Mouse (Mus musculus): ENCODE results near the gene Gm11032. TPM values are rescaled to one million over a fixed set of nuclear protein-coding genes. Genes with fewer than 3 reads are reported as not detected.
"Not testable (repeated sequence)": the region's sequence is repeated elsewhere in the genome, so short reads cannot be mapped to it uniquely, and the experiment has no call there.

Gene Gm11032
- total RNA-seq (2021): not detected
- long read RNA-seq: 0 reads

- DNase-seq (ENCODE audit: low spot score in 2 of 2): no peak
These were observed at the start of gene Gm11032 for GRCm38 (mm10) chr11:4620017-4620485. Gene Gm11032 (plus strand): TSS chr11:4620067.

- no peak for DNase-seq (ENCODE audit: low spot score in 2 of 2)
These were observed 48.4 kb upstream of the Gm11032 start for GRCm38 (mm10) chr11:4571491-4571901.

GRCm38 (mm10) chr11:4576090-4576732 is 43.7 kb upstream of the Gm11032 start:
- not testable (repeated sequence) for DNase-seq (ENCODE audit: low spot score in 2 of 2)

- DNase-seq (ENCODE audit: low spot score in 2 of 2): no peak
These were observed 42.8 kb upstream of the Gm11032 start for GRCm38 (mm10) chr11:4577079-4577478.

- DNase-seq (ENCODE audit: low spot score in 2 of 2): no peak
These were observed 41.2 kb upstream of the Gm11032 start for GRCm38 (mm10) chr11:4578682-4579081.

- no peak for DNase-seq (ENCODE audit: low spot score in 2 of 2)
These were observed 28.1 kb upstream of the Gm11032 start for GRCm38 (mm10) chr11:4591811-4592210.

DNA sequence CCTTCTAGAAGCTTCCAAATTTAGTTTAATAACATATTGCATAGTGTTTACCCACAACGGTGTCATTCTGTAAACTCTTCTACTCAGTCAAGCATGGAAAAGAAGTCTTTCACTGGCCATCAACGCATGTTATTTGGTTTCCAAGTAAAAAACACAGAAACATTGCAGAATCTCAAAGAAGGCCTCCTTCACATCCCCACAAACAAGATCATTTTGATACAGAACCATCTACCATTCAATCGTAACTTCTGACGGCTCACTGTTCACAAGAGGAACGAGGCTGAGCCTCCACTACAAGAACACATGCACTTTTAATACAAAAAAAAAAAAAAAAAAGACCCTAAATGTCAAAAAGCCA is 26.4 kb upstream of the Gm11032 start:
- DNase-seq (ENCODE audit: low spot score in 2 of 2): no peak

DNA sequence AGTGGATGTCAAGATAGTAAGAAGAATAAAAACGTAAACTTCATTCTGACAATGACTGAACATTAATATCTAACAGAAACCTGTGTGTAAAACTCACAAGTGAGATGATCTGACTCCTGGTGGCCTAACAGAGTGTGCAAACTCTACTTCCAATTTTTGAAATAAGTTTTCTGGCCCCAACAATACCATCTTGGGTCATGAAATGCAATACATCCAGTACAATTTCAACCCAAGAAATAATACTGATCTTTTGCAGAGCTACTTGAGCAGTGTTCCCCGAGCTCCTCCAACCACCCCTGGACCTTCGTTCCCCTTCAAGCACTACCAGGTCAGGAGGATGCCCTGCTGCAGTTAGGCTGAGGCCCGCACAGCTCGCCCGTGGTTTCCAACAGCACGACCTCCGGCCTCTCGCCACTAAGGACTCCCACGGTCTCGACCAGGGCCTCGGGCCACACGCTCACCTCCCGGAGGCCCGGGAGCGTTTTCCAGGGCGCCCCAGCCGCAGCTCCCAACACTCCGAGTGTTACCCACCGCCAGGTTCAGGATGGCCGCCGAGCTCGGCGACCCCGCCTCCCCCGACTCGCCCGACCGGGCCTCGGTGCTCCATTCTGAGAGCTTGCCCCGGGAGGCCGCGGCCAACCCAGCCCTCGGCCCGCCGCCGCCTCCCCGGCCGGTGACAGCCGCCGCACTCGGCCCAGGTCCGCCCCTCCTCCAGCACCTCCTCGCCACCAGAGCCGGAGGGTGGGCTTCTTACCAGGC is 25.8 kb upstream of the Gm11032 start:
- no peak for DNase-seq (ENCODE audit: low spot score in 2 of 2)

- DNase-seq (ENCODE audit: low spot score in 2 of 2): peak; percentile 88 to 93
These were observed 25.0 kb upstream of the Gm11032 start, which contains the start of gene Mtmr3 for GRCm38 (mm10) chr11:4594608-4595500. Gene Mtmr3 (minus strand): TSS chr11:4594863.

DNA sequence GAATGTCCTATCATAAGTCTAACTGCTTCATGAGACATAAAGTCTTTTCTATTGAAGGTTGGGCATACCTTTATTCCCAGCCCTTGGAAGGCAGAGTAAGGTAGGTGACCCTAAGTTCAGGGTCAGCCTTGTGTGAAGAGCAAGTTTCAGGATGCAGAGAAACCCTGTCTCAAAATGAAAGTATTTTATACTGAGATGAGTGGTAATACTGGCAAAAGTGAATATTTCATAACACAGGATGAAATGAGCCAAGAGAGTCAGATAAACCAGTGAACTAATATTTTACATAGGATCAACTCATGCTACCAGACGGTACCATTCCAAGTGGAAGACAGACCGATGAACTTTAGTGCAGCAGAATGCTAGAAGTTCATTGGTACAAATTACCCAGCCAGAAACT is 21.5 kb upstream of the Gm11032 start:
- no peak for DNase-seq (ENCODE audit: low spot score in 2 of 2)

GRCm38 (mm10) chr11:4599916-4600315 is 20.0 kb upstream of the Gm11032 start:
- DNase-seq (ENCODE audit: low spot score in 2 of 2): no peak

DNA sequence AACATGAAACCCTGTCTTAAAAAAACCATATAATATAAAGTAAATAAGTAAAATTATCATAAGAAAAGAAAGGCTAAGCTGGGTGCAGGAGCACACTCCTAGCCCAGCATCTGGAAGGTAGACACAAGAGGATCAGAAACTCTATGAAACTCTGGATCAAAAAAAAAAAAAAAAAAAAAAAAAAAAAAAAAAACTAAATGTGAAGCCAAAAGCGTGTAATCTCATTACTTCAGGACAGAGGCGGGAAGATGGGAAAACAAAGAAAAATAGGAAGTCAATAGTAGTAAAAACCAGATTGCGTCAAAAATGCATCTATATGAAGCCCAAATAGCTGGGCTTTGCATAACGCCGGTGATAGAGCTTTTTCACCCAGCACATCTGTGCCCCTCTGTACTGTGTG is 18.0 kb upstream of the Gm11032 start:
- DNase-seq (ENCODE audit: low spot score in 2 of 2): no peak

DNA sequence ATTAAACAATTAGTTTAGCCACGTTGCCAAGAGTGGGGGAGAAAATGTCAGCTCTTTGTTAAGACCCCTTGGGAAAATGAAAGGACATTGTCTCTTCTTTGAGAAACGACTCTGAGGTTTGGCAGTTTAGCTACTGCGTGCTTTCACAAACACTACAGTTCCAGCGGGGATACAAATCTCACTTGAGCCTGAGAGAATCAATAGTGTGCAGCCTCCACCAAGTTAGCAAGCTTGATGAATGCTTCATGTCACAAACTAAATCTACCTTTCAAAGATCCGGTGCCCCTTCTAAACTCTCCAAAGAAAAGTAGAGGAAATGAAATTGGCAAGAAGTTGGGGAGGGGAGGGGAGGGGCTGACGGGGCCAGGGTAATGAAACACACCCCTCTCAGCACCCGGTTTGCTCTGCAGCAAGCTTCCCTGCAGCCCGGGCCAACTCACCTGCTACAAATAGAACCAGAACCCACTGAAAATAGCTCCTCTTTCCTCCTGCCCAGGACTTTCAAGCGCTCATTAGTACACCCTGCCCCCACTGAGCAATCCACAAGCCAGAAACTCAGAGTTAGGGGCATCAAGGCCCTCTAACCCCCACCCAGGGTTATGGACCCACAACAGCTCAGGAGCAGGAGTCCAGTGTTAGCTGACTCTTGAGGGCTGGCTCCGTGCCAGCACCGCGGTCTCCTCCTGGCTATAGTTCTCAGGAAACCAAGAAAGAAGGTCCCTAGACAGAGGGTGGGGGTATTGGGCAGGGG is 17.0 kb upstream of the Gm11032 start:
- DNase-seq (ENCODE audit: low spot score in 2 of 2): no peak

DNA sequence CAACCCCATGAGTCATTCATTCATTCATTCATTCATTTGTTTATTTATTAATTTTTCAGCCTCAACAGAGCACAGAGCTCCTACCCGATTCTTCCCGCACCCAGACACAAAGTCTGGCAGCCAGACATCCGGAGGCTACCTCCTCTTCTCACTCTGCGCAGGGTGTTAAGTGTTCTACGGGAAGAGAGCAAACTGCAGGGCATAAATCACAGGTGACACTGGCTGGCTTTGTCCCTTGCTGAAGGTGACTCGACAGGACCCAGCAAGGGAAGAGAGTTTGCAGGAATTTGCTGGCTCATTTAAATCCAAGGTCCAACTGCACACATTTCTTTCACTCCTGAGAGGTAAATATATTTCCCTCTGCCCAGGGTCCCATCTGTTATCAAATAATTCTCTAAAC is 15.4 kb upstream of the Gm11032 start:
- DNase-seq (ENCODE audit: low spot score in 2 of 2): no peak

- DNase-seq (ENCODE audit: low spot score in 2 of 2): no peak
These were observed 14.5 kb upstream of the Gm11032 start for GRCm38 (mm10) chr11:4605414-4605813.

- no peak for DNase-seq (ENCODE audit: low spot score in 2 of 2)
These were observed 13.3 kb upstream of the Gm11032 start for GRCm38 (mm10) chr11:4606541-4606940.

DNA sequence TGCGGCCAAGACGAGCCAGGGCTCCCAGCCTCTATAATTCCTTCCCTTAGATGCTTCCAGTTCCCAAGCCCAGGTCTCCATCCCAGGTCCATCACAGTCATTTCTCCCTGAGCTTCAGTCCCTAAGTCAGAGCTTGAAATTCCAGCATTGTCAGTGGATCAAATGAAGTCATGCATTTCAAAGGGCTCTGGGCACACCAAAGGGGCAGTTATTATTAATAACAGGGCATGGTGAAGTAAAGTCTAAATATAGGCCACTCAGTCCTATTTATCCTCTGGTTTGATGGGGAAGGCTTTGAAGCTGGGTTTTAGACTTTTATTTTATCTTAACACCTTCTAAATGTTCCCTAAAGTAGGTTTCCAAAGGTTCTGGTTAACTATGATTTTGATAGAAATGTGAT is 8.0 kb upstream of the Gm11032 start:
- DNase-seq (ENCODE audit: low spot score in 2 of 2): no peak

GRCm38 (mm10) chr11:4620501-4621108 is 738 bp downstream of the Gm11032 start:
- no peak for DNase-seq (ENCODE audit: low spot score in 2 of 2)

GRCm38 (mm10) chr11:4621866-4622265 is 2.0 kb downstream of the Gm11032 start:
- DNase-seq (ENCODE audit: low spot score in 2 of 2): no peak

DNA sequence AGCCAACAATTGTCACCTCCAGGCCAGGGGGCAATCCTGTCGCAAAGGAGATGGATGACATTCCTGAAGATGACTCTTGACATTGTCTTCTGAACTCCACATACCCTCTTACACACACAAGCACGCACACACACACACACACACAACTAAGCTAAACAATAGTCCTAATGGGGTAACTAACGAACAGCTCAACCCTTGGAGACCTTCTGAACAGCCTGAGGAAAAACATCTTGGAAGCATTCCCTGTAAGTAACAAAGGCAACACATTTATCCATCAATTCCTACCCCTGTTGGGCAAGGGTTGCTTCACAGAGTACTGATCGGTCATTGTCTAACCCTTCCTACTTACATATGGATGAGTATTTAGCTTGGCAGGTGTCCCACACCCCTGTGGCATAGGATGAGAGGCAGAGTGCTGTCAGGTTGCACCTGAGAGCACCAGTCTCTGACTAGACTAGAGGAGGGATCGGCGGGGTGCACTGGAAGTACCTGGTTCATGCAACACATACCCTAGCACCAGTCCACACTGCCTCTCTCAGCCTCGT is 2.6 kb downstream of the Gm11032 start:
- DNase-seq (ENCODE audit: low spot score in 2 of 2): no peak
